Mouse (Mus musculus): ENCODE data around the gene Acsf2. TPM values are rescaled to one million over a fixed set of nuclear protein-coding genes. Genes with fewer than 3 reads are reported as not detected.

The Acsf2 gene
- polyA plus RNA-seq, 1 experiment from 2014 or later: 3.1 TPM

- Histone ChIP-seq H3K27me3 (replicated peaks) (peaks cover 28% of the 10 kb centered on the region; the same call in 1 of the 2 replicates), H3K9ac (no peak overlapping the region), H3K9me3 (peaks cover 4% of the 10 kb centered on the region; the same call in 1 of the 2 replicates), H3K4me3 (no peak overlapping the region), H3K4me2 (no peak overlapping the region), H3K4me1 (no peaks in the 10 kb centered on the region), H3K36me3 (peaks cover 6% of the 10 kb centered on the region; the same call in 1 of the 2 replicates), H3K27ac (replicated peaks) (no peak overlapping the region)
- WGBS: 66% methylated on average over 10 of the region's 10 CpGs
- no peak for ATAC-seq (ENCODE audit: extremely low read depth, insufficient number of reproducible peaks, low FRiP score, low TSS enrichment)
Measured at GRCm38 (mm10) chr11:94508976-94509375, 92.7 kb downstream of the Acsf2 start.

Other genes starting within 250 kb of the Acsf2 start
- gene Abcc3, start 208.9 kb downstream of the Acsf2 start, polyA plus RNA-seq (2015; fragmentation: Nextera tagmentation; extraction: Ambion mirVana): 0.96 and 1.6 TPM in 2 replicates
- gene Cacna1g, start 127.7 kb downstream of the Acsf2 start, polyA plus RNA-seq (2015; fragmentation: Nextera tagmentation; extraction: Ambion mirVana): 3.4 and 5.8 TPM in 2 replicates
- gene Spata20, start 115.7 kb downstream of the Acsf2 start, polyA plus RNA-seq (2015; fragmentation: Nextera tagmentation; extraction: Ambion mirVana): 0.45 and 0.47 TPM in 2 replicates
- 11.8 and 12.5 TPM in 2 replicates for gene Epn3, start 101.9 kb downstream of the Acsf2 start, polyA plus RNA-seq (2015; fragmentation: Nextera tagmentation; extraction: Ambion mirVana)
- gene Mycbpap, start 80.1 kb downstream of the Acsf2 start, polyA plus RNA-seq (2015; fragmentation: Nextera tagmentation; extraction: Ambion mirVana): 5.6 and 6.8 TPM in 2 replicates
- gene Rsad1, start 52.6 kb downstream of the Acsf2 start, polyA plus RNA-seq (2015; fragmentation: Nextera tagmentation; extraction: Ambion mirVana): 4.8 and 5.3 TPM in 2 replicates
- gene Chad, start 36.8 kb downstream of the Acsf2 start, polyA plus RNA-seq (2015; fragmentation: Nextera tagmentation; extraction: Ambion mirVana): 0.34 and 0.39 TPM in 2 replicates
- 143 and 147 TPM in 2 replicates for gene Lrrc59, start 27.9 kb upstream of the Acsf2 start, polyA plus RNA-seq (2015; fragmentation: Nextera tagmentation; extraction: Ambion mirVana)
- 128 and 142 TPM in 2 replicates for gene Mrpl27, start 51.9 kb upstream of the Acsf2 start, polyA plus RNA-seq (2015; fragmentation: Nextera tagmentation; extraction: Ambion mirVana)
- gene Eme1, start 52.1 kb upstream of the Acsf2 start, polyA plus RNA-seq (2015; fragmentation: Nextera tagmentation; extraction: Ambion mirVana): 11.9 and 14.9 TPM in 2 replicates
- 11.6 and 11.7 TPM in 2 replicates for gene Xylt2, start 75.6 kb upstream of the Acsf2 start, polyA plus RNA-seq (2015; fragmentation: Nextera tagmentation; extraction: Ambion mirVana)
- 0.17 TPM in 1 of 2 replicates, not detected in the other for gene Gm11541, start 102.6 kb upstream of the Acsf2 start, polyA plus RNA-seq (2015; fragmentation: Nextera tagmentation; extraction: Ambion mirVana)
- gene Cdc34b, start 139.9 kb upstream of the Acsf2 start, polyA plus RNA-seq (2015; fragmentation: Nextera tagmentation; extraction: Ambion mirVana): 0.16 and 0.17 TPM in 2 replicates
- gene Tmem92, start 180.8 kb upstream of the Acsf2 start, polyA plus RNA-seq (2015; fragmentation: Nextera tagmentation; extraction: Ambion mirVana): not detected in 2 replicates

Measured in heart, embryonic 13.5 days (tissue).